Mouse (Mus musculus): ENCODE data around the gene Slc28a1.

GRCm38 (mm10) chr7:81209979-81210685 lies 95.5 kb downstream of the Slc28a1 start:
- TF ChIP-seq POLR2A (IDR thresholded peaks at IDR 0.05; ENCODE audit: extremely low read depth, insufficient read depth, low read length) (no peak), CTCF (IDR thresholded peaks at IDR 0.05; ENCODE audit: low read depth, low read length) (no peak)
